Mouse (Mus musculus) embryonic facial prominence, embryonic 10.5 days (tissue): ENCODE measurements around the gene Gm6583. TPM values are rescaled to one million over a fixed set of nuclear protein-coding genes. Genes with fewer than 3 reads are reported as not detected.

Experiments
- DNase-seq: peaks from one replicate; pipeline ENCODE4 v3.0.0-alpha.2; 2017; ENCODE audit warnings: low spot score
- H3K27ac ChIP-seq: fragments of 300-500 bp; sonication (generic); replicated peaks from 2 replicates; pipeline ENCODE4 v1.5.1; 2016; ENCODE audit warnings: mild to moderate bottlenecking
- H3K27me3 ChIP-seq: fragments of 300-500 bp; sonication (generic); replicated peaks from 2 replicates; pipeline ENCODE4 v1.6.1; 2016; ENCODE audit warnings: low read depth, mild to moderate bottlenecking; ENCODE audit not compliant: poor library complexity, severe bottlenecking
- H3K36me3 ChIP-seq: fragments of 300-500 bp; sonication (generic); replicated peaks from 2 replicates; pipeline ENCODE4 v1.6.1; 2016; ENCODE audit warnings: mild to moderate bottlenecking, moderate library complexity
- H3K4me1 ChIP-seq: fragments of 300-500 bp; sonication (generic); 2 replicates; pipeline ENCODE4 v1.6.1; 2016
- H3K4me3 ChIP-seq: fragments of 300-500 bp; sonication (generic); 2 replicates; pipeline ENCODE4 v1.5.1; 2016; ENCODE audit warnings: mild to moderate bottlenecking, moderate library complexity
- H3K9me3 ChIP-seq: fragments of 300-500 bp; sonication (generic); 2 replicates; pipeline ENCODE4 v1.6.1; 2016; ENCODE audit warnings: mild to moderate bottlenecking
- whole genome bisulfite sequencing: fragments of 180-500 bp; shearing (Covaris S2); methylation state at CpG from one replicate; pipeline ENCODE4 v1.1.7; 2016; 5-methylcytosine and 5-hydroxymethylcytosine counted together
- polyA plus RNA-seq: library from polyadenylated mRNA; unstranded; fragments of >200 nt; fragmentation: Nextera tagmentation; extraction: Ambion mirVana; gene quantifications from 2 replicates; pipeline ENCODE4 v1.2.1, GENCODE M21; 2016

Gm6583 gene
- polyA plus RNA-seq: 0.28 and 0.30 TPM in 2 replicates

DNA sequence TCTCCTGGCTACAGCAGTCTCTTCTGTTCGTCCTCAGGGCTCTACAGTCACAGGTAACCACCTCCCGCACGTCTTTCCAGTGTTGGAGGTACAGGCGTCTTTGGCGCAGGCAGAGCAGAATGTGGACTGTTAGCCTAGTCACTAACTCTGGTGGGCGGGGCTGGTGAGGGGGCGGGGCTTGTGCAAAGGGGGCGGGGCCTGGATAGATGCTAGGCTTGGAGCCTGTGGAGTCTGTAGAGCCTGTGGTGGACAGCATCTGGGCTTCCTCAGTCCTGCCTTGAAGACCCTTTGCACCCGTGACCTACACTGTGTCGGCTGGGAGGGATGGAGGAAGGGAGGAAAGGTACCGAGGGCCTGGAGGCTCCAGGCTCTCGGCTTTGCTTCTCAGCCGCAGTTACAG, at the start of gene Gm6583:
TSS of gene Gm6583 (minus strand) at position 124 of the 400 bp plus-strand sequence.
- DNase-seq: peak; percentile 29
- Histone ChIP-seq H3K27ac (no peak within 1 kb of the TSS), H3K9me3 (no peaks in the 10 kb centered on the region), H3K27me3 (no peaks in the 10 kb centered on the region), H3K4me3 (no peak within 1 kb of the TSS), H3K4me1 (0 out of 2 replicates have a peak, but pooled peaks cover 3% of the 10 kb centered on the region), H3K36me3 (peaks cover 87% of the 10 kb centered on the region)
- 62% methylated on average over 13 of the region's 13 CpGs for WGBS

DNA sequence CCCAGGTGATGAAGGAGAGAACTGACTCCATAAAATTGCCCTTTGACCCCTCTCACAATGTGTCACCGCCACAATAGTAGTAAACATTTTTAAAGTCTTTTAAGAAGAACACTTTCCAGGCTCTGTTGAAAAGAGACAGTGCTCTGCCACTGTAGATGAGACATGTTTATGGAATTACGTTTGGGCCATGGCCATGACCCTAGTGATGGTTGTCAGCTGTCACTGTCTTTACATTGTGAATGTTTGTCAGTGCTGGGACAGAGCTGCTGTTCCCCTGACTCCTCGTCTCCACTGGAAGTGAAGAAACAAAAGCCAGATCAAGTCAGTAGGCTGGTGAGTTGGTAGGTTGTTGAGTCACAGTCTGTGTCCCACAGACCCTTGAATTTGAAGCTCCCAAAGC, 46.6 kb upstream of the Gm6583 start:
- H3K4me3 ChIP-seq: no peak overlapping the region

GRCm38 (mm10) chr5:112399284-112399683, 43.5 kb upstream of the Gm6583 start:
- no peak overlapping the region for H3K27ac ChIP-seq
- 70% methylated on average over 10 of the region's 10 CpGs for WGBS
- H3K4me1 ChIP-seq: peaks cover 25% of the 10 kb centered on the region
- H3K9me3 ChIP-seq: no peaks in the 10 kb centered on the region
- no peaks in the 10 kb centered on the region for H3K36me3 ChIP-seq
- peaks cover 10% of the 10 kb centered on the region; the same call in 1 of the 2 replicates for H3K27me3 ChIP-seq
- no peak for DNase-seq
- H3K4me3 ChIP-seq: no peak overlapping the region

More for the DNA sequence above, 46.6 kb upstream of the Gm6583 start:
- Histone ChIP-seq H3K27me3 (0 out of 2 replicates have a peak, but pooled peaks cover 9% of the 10 kb centered on the region), H3K36me3 (no peaks in the 10 kb centered on the region), H3K4me1 (0 out of 2 replicates have a peak, but pooled peaks cover under 1% of the 10 kb centered on the region), H3K9me3 (no peaks in the 10 kb centered on the region), H3K27ac (no peak overlapping the region)
- WGBS: 73% methylated on average over 3 of the region's 3 CpGs
- no peak for DNase-seq

- Histone ChIP-seq H3K9me3 (no peaks in the 10 kb centered on the region), H3K27ac (peak overlapping the region; percentile 94), H3K4me3 (peak overlapping the region; percentile 78; the same call in 1 of the 2 replicates), H3K36me3 (peaks cover 10% of the 10 kb centered on the region), H3K27me3 (peaks cover 42% of the 10 kb centered on the region), H3K4me1 (peaks cover 46% of the 10 kb centered on the region)
- 54% methylated on average over 18 of the region's 18 CpGs for WGBS
- DNase-seq: peak; percentile 54
These were observed 40.2 kb upstream of the Gm6583 start for GRCm38 (mm10) chr5:112396066-112396465.

- H3K9me3 ChIP-seq: no peaks in the 10 kb centered on the region
- peaks cover 46% of the 10 kb centered on the region for H3K27me3 ChIP-seq
- under 1% methylated on average over 65 of the region's 67 CpGs for WGBS
- DNase-seq: peak; percentile 93
- peak within 1 kb of the TSS; percentile 78 for H3K4me3 ChIP-seq
- H3K27ac ChIP-seq: peak within 1 kb of the TSS; percentile 94
- H3K4me1 ChIP-seq: peaks cover 50% of the 10 kb centered on the region
- peaks cover 21% of the 10 kb centered on the region for H3K36me3 ChIP-seq
These were observed 39.1 kb upstream of the Gm6583 start, which contains the start of gene Asphd2 for GRCm38 (mm10) chr5:112394779-112395443. TSS of gene Asphd2 (minus strand) at chr5:112394866.

GRCm38 (mm10) chr5:112394415-112394763, 38.6 kb upstream of the Gm6583 start:
- DNase-seq: no peak
- 1% methylated on average over 28 of the region's 28 CpGs for WGBS

GRCm38 (mm10) chr5:112393741-112394414, 38.0 kb upstream of the Gm6583 start:
- WGBS: 9% methylated on average over 18 of the region's 18 CpGs
- H3K27me3 ChIP-seq: peaks cover 41% of the 10 kb centered on the region
- H3K4me3 ChIP-seq: peak overlapping the region; percentile 78
- peaks cover 56% of the 10 kb centered on the region for H3K4me1 ChIP-seq
- H3K27ac ChIP-seq: peak overlapping the region; percentile 94; the same call in 1 of the 2 replicates
- no peak for DNase-seq
- peaks cover 32% of the 10 kb centered on the region for H3K36me3 ChIP-seq
- H3K9me3 ChIP-seq: no peaks in the 10 kb centered on the region

More at GRCm38 (mm10) chr5:112394415-112394763, 38.6 kb upstream of the Gm6583 start:
- Histone ChIP-seq H3K4me1 (peaks cover 53% of the 10 kb centered on the region), H3K27ac (peak overlapping the region; percentile 94), H3K9me3 (no peaks in the 10 kb centered on the region), H3K4me3 (peak overlapping the region; percentile 78), H3K27me3 (peaks cover 41% of the 10 kb centered on the region), H3K36me3 (peaks cover 27% of the 10 kb centered on the region)

DNA sequence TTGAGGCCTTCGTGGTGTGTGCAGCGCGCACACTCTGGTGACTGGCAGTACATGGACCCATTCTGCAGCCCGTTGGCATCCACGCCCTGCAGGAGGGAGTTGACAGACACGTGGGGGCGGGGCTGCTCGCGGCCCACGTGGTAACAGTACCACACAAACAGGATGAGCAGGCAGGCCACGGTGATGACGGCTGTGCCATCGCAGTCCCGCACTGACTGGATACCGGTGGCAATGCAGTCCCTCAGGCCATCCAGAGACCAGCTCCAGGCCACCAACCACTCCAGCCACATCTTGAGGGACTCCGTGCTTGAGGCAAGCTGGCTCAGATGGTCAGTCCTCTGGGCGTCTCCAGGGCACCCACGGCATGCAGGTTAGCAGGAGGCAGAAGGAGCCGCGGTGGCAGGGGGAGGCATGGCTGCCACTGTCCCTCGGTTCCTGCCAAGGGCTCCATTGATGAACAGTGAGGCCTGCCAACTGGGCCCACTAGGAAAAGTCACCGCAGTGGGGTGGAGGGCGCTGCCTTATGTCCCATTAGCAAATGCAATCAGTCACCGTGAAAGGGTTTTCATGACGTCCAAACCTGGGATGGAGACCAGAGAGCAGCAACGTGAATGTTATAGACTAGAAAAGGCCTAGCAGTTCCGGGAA, 36.0 kb upstream of the Gm6583 start:
- no peak for DNase-seq
- Histone ChIP-seq H3K27me3 (peaks cover 37% of the 10 kb centered on the region), H3K9me3 (no peaks in the 10 kb centered on the region), H3K4me1 (peaks cover 54% of the 10 kb centered on the region), H3K4me3 (no peak overlapping the region), H3K36me3 (peaks cover 50% of the 10 kb centered on the region), H3K27ac (no peak overlapping the region)
- 74% methylated on average over 27 of the region's 27 CpGs for WGBS

GRCm38 (mm10) chr5:112391002-112391401, 35.2 kb upstream of the Gm6583 start:
- 54% methylated on average over 16 of the region's 16 CpGs for WGBS
- peaks cover 37% of the 10 kb centered on the region for H3K27me3 ChIP-seq

DNA sequence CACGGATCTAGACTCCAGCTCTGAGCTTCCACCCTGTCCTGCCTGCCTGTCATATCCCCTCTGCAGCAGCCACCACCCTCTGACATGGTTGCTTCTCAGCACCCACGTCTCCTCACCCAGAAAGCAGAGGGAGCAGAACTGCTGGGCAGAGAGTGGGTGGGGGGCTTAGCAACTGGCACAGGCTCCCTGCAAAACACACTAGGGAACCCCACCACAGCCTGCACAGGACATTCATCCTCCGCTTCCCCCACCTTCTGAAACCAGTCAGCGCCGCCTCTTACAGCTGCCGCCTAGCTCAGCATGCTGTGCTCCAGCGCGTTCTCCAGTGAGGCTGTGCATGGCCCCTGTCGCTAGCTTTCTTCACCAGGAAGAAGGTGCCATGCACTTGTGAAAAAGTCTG, 33.5 kb upstream of the Gm6583 start:
- H3K36me3 ChIP-seq: peaks cover 75% of the 10 kb centered on the region
- no peak overlapping the region for H3K27ac ChIP-seq
- no peaks in the 10 kb centered on the region for H3K9me3 ChIP-seq
- no peak for DNase-seq
- peaks cover 36% of the 10 kb centered on the region for H3K27me3 ChIP-seq
- 85% methylated on average over 9 of the region's 9 CpGs for whole genome bisulfite sequencing
- H3K4me1 ChIP-seq: peaks cover 32% of the 10 kb centered on the region
- H3K4me3 ChIP-seq: no peak overlapping the region

More at GRCm38 (mm10) chr5:112391002-112391401, 35.2 kb upstream of the Gm6583 start:
- Histone ChIP-seq H3K36me3 (peaks cover 58% of the 10 kb centered on the region), H3K27ac (no peak overlapping the region), H3K4me3 (no peak overlapping the region), H3K4me1 (peaks cover 46% of the 10 kb centered on the region), H3K9me3 (no peaks in the 10 kb centered on the region)
- DNase-seq: no peak

- peaks cover 21% of the 10 kb centered on the region for H3K4me1 ChIP-seq
- no peak for DNase-seq
- peaks cover 3% of the 10 kb centered on the region; the same call in 1 of the 2 replicates for H3K27me3 ChIP-seq
- H3K27ac ChIP-seq: no peak overlapping the region
- H3K4me3 ChIP-seq: no peak overlapping the region
- H3K9me3 ChIP-seq: no peaks in the 10 kb centered on the region
- 78% methylated on average over 2 of the region's 2 CpGs for WGBS
- peaks cover 73% of the 10 kb centered on the region for H3K36me3 ChIP-seq
These were observed 30.1 kb upstream of the Gm6583 start for GRCm38 (mm10) chr5:112385973-112386372.

DNA sequence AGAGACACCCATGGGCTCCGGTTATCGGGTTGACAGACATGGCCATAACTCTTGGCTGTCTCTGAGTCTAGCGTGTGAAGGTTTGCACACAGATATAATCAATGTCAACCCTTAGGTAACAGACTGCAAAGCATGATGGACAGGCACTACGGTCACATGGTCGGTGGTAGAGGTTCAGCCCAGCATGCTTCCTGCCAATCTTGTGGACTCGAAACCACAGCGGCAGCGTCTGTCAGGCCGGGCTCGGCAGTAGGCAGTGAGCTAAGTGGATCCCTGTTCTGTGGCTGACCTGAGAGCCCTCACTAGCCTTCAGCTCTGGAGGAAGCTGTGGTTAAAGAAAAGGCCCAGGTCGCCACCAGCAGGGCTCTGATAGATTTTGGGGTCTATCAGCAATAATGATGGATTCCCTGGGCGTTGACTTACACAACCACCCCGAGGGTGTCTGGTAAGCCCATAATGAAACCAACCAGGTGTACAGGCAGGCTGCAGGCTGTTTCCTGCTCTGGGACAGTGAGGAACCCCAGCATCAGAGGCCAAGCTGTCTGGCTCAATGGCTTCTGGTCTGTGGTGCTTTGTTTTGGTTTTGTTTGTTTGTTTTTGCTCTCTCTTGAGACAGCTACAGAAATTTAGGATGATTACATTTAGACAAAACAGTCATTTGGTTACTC, 29.1 kb upstream of the Gm6583 start:
- no peak overlapping the region for H3K27ac ChIP-seq
- H3K4me1 ChIP-seq: peaks cover 18% of the 10 kb centered on the region
- no peak for DNase-seq
- 92% methylated on average over 13 of the region's 13 CpGs for WGBS
- H3K9me3 ChIP-seq: no peaks in the 10 kb centered on the region
- peaks cover 69% of the 10 kb centered on the region for H3K36me3 ChIP-seq
- H3K4me3 ChIP-seq: no peak overlapping the region
- H3K27me3 ChIP-seq: no peaks in the 10 kb centered on the region; the same call in 1 of the 2 replicates
